Mouse (Mus musculus) adrenal gland, postnatal 14 days (tissue): ENCODE measurements around the gene Adam22. TPM values are rescaled to one million over a fixed set of nuclear protein-coding genes. Genes with fewer than 3 reads are reported as not detected.

ENCODE experiments used
- DNase-seq: peaks from one replicate; pipeline ENCODE4 v3.0.0; 2021; ENCODE audit warnings: mixed read lengths
- long read RNA-seq, 2 experiments: library from polyadenylated mRNA; stranded (forward); transcript quantifications; one replicate each; pipeline ENCODE4 v2.0.0; 2021
- total RNA-seq: library from RNA; stranded (reverse); gene quantifications from 2 replicates; pipeline ENCODE4 v1.2.3, GENCODE M21; 2021

Adam22 gene
- 4.1 and 5.7 TPM in 2 replicates for total RNA-seq
- long read RNA-seq, experiment 1, result 0 reads
- long read RNA-seq, experiment 2, result 0 reads

DNA sequence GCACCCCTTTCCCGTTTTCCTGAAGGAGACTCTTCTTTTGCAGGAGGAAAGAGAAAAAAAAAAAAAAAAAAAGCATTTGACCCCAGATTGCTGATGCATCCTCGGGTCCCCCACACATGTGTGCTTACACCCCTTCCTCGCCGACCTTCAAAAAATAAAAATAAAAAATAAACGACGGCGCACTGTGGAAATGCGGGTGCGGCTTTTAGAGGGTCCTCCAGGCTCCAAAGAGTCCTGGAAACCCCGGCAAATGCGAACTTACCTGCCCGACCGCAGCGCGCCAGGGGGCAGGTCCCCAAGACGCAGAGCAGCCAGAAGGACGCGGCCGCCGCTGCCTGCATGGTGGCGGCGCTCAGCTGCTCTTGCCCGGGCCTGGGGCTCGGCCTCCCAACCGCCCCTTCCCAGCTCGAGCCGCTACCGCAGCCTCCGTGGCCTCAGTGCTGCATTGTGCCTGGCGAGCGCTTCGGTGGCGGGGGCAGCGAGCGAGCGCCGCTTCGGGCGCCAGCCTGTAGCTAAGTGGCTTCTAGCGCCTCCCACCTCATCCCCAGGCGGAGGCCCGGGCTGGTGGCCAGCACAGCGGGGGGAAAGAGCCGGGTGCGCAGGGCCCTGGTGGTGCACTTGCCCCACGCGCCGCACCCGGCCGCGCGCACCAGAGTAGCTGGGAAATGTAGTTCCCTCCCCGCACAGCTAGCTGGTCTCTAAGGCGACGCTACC is at the start of gene Adam22:
TSS of gene Adam22 (minus strand) at position 547 of the 714 bp plus-strand sequence.
- peak; percentile 89 for DNase-seq

DNA sequence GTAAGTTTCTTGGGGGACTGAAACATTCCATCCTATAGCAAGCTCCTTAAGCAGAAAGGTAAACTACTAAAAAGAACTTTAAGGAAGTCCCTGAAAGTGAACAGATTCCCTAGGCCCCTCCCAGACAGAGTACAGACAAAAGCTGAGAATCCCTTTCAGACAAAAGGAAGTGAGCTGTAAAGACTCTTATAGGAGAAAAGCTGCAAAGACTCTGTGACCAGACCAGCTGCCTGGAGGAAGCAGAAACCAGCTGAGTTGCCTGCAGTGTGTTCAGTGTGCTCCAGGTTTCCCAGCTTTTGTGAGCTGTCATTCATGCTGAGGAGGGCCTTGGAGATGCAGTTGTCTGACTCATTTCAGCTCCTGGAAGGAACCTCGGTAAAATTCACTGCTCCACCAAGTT is 49.5 kb upstream of the Adam22 start:
- DNase-seq, result no peak

DNA sequence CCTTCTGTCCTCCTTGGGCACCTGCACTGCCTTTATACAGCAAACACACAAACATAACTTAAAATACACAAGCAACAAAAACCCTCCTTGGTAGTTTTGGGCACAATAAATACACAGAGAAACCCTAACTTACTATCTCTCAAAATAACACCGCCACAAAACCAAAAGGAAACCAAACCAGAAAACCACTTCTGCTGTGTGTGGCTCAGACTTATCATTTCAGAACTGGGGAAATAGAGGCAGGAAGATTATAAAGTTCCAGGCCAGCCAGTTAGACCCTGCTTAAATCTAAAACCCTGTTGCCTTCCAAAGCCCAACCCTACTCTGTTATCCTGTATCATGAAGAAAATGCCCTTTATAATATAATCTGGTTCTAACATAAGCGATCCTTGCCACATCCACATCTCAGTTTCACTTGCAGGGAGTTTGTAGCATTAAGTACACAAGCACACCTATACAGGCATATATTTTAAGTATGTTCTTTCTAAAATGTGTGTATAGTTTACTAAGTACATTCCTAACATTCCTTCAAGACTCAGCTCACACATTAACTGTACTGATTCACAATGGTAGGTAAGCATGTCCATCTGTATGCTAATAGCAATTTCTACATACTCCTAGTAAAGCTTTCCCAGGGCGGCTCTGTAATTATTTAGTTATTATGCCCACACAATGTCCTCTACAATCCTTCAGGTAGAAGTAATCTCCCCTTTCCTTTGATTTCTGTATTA is 48.9 kb upstream of the Adam22 start:
- DNase-seq, result no peak

DNA sequence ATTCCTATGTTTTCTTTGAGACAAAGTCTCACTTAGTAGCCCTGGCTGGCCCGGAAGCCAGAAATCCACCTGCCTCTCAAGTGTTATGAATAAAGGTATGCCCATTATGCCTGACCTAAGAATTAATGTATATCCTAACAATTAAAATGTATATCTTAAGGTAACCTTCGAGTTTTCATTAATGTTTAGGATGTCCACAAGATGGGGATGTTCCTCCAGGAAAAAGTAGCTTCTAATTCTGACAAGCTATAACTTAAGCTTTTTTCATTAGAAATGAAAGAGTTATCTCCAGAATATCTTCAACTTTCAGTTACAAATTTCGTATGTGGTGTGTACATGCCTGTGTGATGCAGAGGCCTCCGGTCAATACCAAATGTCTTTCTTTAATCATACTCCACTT is 40.8 kb upstream of the Adam22 start:
- no peak for DNase-seq

DNA sequence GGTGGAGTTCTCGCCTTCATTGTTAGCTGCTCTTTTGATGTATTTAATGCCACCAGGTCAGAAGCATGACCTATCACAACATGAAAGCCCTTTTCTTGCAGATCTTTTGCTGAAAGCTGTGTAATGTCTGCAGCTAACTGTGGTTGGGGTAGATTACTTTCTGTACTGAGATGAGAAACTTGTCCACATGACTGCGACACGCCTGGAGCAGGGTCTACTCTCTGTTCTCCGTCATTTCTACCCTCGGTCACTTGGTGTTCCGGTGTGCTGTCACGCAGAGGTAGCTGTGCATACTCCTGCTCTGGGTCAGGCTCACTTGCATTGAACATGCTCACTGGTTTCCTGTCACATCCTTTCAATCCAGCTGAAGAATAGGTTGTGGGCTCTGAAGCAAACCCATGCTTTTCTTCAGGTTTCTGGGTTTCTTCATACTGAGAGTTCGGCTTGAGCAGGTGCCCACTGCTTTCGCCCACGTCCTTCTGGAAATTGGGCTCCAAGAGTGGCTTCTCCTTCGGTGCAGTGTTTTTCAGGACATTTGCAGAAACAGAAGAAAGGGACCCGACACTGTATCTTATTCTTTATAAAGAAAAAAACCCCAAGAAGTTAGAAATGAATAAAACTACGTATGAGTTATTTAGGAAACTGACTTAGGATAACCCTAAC is 29.8 kb upstream of the Adam22 start:
- no peak for DNase-seq

DNA sequence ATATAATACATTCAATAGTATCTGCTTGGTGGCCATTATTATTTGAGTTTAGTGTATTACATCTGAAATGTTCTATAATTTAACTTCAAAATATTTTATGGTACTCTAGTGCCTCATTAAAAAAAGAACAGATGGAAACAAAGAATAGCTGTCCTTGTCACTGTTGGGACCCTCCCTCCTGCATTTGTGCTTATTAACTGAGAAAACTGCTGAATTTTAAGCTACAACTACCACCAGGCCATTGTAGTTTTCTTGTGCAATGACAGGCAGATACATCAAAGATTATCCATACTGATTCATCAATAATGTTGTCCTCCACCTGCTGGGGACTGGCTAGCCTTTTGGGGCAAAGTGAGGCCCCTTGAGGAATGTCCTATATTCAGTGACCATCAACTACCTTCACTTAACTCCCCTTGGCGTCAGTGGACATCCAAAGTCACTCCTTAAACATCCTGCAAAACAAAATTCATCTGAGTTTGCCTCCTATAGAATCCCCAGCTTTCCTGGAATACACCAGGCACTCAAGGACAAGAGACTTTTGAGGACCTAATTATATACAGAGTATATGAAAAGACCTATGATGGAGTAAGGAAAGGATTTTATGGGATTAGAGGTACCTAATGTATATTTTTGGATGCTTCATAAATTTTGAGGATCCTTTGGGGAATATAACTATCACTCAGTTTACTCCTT is 26.1 kb upstream of the Adam22 start:
- DNase-seq, result no peak

DNA sequence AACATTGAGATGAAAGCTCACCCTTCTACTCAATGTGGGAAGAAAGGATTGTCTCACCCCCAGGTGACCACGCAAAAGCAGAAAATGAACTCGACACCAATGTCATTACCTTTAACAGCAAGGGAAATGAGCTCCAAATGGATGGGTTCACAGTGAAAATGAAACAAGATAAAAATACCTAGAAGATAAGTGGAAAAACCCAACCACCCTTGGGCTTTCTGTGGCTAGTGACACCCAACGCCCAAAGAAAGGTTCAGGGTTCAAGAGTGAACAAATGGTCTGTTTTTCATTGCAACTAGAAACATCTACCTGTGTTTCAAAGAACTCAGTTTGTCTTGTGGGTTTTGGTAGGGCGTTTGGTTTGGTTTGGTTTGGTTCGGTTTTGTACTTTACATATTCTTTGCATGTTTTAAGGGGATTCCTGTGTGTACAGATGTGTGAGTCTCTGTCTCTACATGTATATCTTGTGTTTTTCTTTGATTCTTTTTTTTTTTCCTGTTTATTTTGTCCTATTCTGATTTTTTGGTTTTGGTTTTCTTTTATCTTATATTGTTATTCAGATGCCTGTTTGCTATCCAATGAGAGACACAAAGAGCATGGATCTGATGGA is 6.4 kb upstream of the Adam22 start:
- DNase-seq, result no peak

DNA sequence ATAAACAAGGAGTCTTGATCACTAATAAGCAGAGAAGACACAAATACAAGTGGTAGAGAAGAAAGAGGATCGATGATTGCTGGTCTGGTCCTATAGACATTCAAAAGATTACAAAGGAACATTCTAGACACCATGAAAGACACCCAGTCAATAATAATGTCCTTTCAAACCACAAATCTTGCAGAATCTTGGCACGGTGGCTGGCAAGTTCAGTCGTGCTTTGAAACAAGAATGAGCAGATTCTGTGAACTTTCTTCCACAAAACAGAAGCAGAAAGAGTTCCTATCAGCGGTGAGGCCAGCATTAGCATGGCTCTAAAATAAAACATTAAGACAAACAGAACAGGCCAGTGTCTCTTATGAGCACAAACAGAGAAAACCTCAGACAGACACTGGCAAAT is 5.5 kb upstream of the Adam22 start:
- DNase-seq, result no peak

DNA sequence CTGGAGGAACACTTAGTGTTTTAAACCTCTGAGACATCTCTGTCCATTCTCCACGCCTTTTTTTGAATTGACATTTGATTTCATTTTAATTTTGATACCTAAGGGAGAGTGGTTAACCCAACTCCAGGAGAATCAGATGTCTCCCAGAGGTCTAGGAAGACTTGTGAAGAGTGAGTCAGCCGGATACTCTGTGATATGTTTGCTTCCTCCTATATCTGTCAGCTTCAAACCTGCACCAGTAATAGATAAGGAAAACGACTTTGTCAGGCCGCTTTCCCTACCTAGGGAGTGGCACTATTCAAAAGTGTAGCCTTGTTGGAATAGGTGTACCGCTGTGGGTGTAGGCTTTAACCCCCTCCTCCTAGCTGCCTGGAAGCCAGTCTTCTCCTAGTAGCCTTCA is 821 bp upstream of the Adam22 start:
- DNase-seq, result no peak

DNA sequence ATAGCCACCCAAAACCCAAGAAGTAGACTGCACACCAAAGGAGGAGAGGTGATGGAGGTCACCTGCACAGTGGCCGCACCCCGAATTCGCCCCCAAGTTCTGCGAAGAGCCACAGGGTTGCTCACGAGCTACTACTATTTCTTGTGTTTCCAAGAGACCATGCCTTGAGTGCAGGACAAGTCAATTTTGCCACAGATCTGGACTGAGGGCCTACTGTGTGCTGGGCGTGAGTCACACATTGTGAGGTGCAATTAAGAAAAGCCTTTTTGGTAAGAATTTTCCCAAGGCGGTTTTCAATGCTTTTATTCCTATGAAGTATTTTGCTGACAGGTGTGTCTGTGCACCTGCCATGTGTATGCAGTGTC is 350 bp upstream of the Adam22 start:
- no peak for DNase-seq

DNA sequence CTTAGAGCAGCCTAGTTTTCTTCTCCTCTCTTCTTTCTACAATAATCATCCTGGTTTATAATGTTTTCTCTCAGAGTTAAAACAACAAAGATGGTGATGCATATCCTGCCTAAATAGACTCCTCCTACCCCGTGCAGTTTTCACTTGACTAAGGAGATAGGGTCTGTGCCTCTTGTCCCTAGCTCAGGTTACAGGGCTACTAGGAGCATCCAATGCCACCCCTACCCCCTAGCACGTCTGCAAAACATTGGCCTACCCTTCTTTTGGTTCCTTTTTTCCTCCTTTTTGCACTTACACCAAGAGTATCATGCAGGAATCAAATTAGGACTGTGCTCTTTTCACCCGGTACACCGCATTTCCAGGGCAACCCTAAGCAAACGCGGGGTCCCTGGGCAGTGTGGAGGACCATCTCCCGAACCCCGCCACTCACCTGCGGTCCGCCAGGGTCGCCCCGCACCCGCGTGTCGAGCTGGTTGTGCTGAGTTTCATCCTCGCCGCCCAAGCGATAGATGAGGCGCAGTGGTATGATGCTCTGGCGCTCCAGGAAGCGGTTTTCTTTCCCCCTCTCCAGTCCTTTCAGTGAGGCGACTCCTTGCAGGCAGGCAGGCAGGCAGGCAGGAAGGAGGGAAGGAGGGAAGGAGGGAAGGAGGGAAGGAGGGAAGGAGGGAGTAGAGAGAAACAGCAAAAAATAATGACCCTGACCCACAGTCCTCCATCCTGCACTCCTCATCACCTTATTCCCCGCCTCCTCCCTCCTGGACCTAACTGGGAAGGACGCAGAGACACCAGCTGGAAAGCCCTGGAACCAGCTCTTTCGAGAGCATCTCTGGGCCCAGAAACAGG is 968 bp downstream of the Adam22 start:
- DNase-seq, result no peak

DNA sequence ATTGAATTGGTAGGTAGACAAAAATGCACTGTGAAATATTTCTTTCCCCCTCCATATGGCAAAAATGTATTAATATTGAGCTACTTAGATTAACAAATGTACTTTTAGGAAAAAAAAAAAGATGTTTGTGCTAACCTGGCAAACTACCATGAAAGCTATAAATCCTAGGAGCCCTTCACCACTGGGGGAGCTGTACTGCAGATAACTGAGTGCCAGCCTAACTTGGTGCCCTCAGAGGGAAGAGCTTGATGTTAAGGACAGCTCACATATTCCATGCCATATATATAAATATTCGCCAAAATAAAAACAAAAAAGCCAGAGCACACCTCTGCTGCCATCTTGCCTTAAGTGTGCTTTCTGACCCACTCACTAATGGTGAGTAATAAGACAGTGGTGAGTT is 5.6 kb downstream of the Adam22 start:
- DNase-seq, result no peak

DNA sequence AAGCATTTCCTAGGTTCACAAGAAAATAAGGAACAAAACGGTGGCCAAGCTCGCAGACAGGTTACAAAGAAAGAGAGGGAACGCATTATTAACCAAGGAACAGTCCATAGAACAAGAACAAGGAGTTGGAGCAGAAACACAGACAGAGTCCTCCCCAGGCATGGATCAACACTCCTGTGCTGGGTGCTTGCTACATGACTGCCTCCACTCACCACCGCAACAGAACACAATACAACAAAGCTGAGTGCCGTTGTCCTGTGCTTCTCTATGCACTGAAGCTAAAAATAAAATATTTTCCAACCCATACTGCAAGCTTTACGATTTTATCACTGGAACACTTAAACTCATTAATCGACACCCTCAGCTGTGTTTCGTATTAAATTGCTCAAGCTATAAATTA is 10.3 kb downstream of the Adam22 start:
- no peak for DNase-seq

DNA sequence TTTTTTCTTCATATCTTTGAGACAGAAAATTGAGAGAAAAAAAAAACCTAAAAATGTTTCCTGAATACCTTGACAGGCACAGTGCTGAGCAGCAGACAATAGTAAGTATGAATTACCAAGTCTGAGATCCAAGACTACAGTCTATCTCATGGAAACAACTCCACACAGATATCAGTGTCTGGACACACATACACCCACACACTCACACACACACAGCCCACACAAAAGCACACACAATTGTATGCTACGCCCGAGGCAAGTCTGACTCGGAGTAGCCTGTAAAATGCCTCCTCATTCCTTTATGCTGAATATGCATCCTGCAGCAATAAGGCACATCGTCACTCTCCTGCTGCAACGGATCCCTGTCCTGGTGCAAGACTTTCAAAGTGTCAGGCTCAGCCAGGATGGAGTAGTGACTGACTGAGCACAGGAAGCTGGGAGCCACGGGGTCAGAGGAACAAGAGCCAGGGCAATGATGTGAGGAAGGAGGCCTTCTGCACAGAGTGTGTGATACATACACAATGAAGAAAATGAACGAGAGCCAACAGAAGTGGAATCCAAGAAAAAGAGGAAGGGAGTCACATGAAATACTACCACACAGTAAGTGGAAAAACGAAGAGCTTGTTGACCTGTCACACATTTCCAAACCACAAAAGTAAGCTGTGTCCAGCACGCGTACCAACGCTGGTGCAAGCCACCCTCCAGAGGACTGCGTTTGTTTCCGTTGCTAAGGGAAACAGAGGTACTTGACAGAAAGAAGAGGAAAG is 10.9 kb downstream of the Adam22 start:
- no peak for DNase-seq

DNA sequence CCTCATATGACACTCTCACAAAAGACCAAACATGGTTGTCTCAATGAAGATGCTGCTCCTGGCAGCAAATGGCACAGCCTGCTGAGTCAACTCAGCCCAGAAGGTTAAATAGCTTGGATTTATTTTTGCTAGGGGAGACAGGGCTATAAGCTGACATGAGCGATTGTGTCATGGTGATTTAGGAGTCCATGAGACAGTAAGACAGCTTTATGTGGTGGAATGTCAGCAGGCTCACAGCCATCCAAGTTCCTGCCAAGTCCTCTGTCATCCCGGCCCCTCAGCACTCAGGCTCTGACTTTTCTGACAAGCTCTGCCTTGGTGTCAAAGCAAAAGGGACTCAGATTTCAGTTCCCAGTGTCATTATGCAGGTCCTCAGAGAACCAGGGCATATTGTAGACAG is 11.6 kb downstream of the Adam22 start:
- DNase-seq, result peak; percentile 61

DNA sequence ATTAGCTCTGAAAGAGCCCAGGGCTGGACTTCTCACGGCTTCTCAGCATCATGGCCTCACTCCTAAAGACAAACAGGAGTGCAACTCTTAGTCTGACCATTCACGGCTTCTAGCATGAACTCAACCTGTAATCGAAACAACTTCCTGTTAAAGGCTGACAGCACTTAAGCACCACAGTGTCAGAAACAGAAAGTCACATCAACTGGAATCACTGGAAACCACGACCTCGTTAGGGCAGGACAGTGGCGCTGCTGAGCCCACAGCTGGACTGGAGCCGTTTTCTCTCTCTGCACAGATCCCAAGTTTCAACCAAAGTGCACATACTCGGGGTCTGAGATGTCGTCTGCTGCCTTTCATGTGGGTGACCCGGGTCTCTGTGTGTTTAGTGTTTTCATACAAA is 18.4 kb downstream of the Adam22 start:
- no peak for DNase-seq

DNA sequence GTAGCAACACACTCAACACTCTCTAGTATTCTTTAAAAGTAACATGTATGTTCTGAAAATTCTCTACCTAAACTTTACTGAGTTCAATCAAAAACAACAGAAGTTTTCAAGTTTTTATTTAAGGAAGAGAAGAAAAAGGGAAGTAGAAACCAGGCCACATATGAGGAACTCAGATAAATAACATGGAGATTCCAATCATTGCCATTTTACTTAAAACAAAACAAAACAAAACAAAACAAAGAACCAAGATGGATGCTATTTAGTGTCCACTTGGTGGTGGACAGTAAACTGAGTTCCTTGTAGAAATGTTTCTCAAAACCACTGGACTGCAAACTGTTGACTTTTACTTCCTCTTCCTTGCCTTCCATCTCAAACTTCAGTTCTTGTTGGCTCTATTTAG is 21.6 kb downstream of the Adam22 start:
- DNase-seq, result no peak

DNA sequence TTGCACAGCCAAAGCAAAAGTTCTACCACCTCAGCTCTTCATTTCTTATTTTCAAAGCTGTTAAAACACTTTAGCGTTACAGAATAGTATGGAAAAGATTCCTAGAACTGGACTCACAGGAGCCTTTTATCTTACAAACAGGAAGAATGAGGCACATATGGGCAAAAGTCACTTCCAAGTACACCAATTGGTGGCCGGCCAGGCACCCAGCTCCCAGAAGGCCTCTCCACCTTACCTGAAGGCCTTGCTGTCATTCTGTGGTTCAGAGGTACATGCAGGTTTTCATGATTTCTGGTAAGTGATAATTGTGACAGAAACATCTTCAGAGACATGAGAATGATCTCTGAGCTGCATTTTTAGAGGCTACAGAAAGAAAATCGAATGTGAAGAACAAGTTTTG is 24.7 kb downstream of the Adam22 start:
- no peak for DNase-seq

DNA sequence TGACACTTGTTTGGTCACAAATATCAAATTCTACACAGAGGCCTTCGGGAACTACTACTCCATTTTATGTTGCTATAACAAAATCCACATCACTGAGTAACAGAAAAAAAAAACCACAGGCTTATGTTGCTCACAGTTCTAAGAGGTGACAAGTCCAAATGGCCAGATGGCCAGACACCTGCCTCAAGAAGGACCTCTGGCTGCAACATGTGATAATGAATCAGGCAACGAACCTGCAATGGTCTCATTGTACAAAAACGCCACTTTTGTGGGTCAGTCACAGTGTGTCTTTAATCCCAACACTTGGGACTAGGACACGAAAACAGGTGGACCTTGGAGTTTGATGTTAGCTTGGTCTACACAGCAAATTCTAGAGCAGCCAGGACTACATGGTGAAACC is 26.3 kb downstream of the Adam22 start:
- no peak for DNase-seq

DNA sequence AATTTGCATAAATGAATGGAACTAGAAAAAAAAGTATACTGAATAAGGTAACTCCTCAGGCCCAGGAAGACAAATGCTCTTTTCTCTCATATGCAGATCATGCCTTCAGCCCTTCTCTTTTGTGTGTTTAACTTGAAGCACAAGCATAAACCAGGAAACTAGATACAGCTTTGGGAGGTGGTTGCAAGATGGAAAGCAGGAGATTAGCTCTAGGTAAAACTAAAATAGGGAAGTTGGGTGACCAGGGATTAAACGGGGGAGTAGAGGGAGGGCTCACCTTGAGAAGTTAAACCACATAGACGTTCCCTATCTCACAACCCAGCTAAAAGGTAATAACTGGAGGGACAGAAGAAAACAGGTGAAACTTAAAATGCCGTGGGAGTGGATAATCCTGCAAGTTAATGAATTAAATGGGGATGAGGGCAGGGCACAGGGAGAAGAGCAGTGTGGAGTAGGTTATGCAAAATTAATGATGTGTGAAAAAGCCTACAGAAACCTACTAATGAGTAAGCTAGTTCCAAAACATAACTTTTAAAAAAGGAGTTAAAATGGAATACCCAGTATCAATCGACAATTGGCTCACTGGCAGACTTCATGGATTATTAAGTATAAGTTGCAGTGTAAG is 40.2 kb downstream of the Adam22 start:
- no peak for DNase-seq
